In genomic region chr1:167661123-167661522, GRCm38 (mm10) we compare ENCODE assay signal across 8 mouse cellular contexts. TPM values are rescaled to one million over a fixed set of nuclear protein-coding genes. Genes with fewer than 3 reads are reported as not detected.
DNase-seq lines count a peak whose midpoint lies in the region; ATAC-seq lines count a peak whose summit lies in the region.

No protein-coding gene starts in this region.

- peaks cover 7% of the 10 kb centered on the region for H3K4me1 ChIP-seq in intestine, embryonic 15.5 days (replicated peaks)
- peaks cover 3% of the 10 kb centered on the region; the same call in 1 of the 2 replicates for H3K4me1 ChIP-seq in neural tube, embryonic 14.5 days (ENCODE audit: control insufficient read depth, insufficient read depth, low read length)

- DNase-seq in adrenal gland, adult 18-20 months (ENCODE audit: low spot score in 2 of 2), result peak; percentile 14 to 31
- no peak for DNase-seq in adrenal gland, adult (ENCODE audit: inconsistent age in 2 of 2, low spot score in 1 of 2)
- peak; percentile 69 for DNase-seq in 3134 (ENCODE audit: extremely low read depth, insufficient read length, low spot score)
- peak; percentile 95 for DNase-seq in heart, adult 11 months
- no peak for DNase-seq in right cerebral cortex, postnatal 4 days
- no peak for DNase-seq in layer of hippocampus, postnatal 10 days (ENCODE audit: low spot score in 2 of 2)

- 1% methylated on average over 19 of the region's 19 CpGs for WGBS in intestine, embryonic 15.5 days
- 1% methylated on average over 19 of the region's 19 CpGs for WGBS in neural tube, embryonic 14.5 days

- peak overlapping the region; percentile 15 for H3K4me3 ChIP-seq in intestine, embryonic 15.5 days (replicated peaks)
- H3K4me3 ChIP-seq in neural tube, embryonic 14.5 days (ENCODE audit: low read depth, low read length), result peak overlapping the region; percentile 21; the same call in 1 of the 2 replicates

- peak; percentile 49; the same call in 1 of the 2 replicates for ATAC-seq in intestine, embryonic 15.5 days
- peak; percentile 89 for ATAC-seq in neural tube, embryonic 14.5 days (ENCODE audit: low read depth)

- H3K36me3 ChIP-seq in intestine, embryonic 15.5 days, result no peaks in the 10 kb centered on the region
- no peaks in the 10 kb centered on the region for H3K36me3 ChIP-seq in neural tube, embryonic 14.5 days (ENCODE audit: control insufficient read depth, insufficient read depth, low read length)

- no peaks in the 10 kb centered on the region for H3K9me3 ChIP-seq in intestine, embryonic 15.5 days
- H3K9me3 ChIP-seq in neural tube, embryonic 14.5 days (ENCODE audit: control insufficient read depth, low read length), result no peaks in the 10 kb centered on the region

- peaks cover 35% of the 10 kb centered on the region for H3K27me3 ChIP-seq in intestine, embryonic 15.5 days (replicated peaks)
- peaks cover 5% of the 10 kb centered on the region for H3K27me3 ChIP-seq in neural tube, embryonic 14.5 days (ENCODE audit: control insufficient read depth, insufficient read depth, low read length)

- H3K9ac ChIP-seq in intestine, embryonic 15.5 days, result 0 out of 2 replicates have a peak overlapping the region, but pooled peaks have one; percentile 18
- no peak overlapping the region for H3K9ac ChIP-seq in neural tube, embryonic 14.5 days (replicated peaks; ENCODE audit: low read depth, low read length)

- H3K4me2 ChIP-seq in intestine, embryonic 15.5 days (replicated peaks), result peak overlapping the region; percentile 49
- peak overlapping the region; percentile 47 for H3K4me2 ChIP-seq in neural tube, embryonic 14.5 days (ENCODE audit: low read depth, low read length)

- H3K27ac ChIP-seq in intestine, embryonic 15.5 days, result no peak overlapping the region
- H3K27ac ChIP-seq in neural tube, embryonic 14.5 days (ENCODE audit: low read depth, low read length), result no peak overlapping the region; the same call in 1 of the 2 replicates

RNA-seq across cellular contexts. Expression of gene Lmx1a, which starts 27.9 kb away (rescaled TPM):
- not detected for total RNA-seq in adrenal gland, adult 18-20 months (2021)
- 0.42 and 0.44 TPM in 2 replicates for polyA plus RNA-seq in intestine, embryonic 15.5 days (2015; fragmentation: Nextera tagmentation; extraction: Ambion mirVana)
- 0.25 and 0.55 TPM in 2 replicates for polyA plus RNA-seq in neural tube, embryonic 14.5 days (2014; fragmentation: Nextera tagmentation; extraction: Ambion mirVana)
- under 1 TPM; 0.22 to 0.71 TPM for total RNA-seq in layer of hippocampus, postnatal 10 days (2021)

Comparison
In these comparisons a context has a peak if more than half of its experiments do, and no peak if none do; other contexts are left out.
1. DNase-seq: peak in adrenal gland, adult 18-20 months (2 of 2), 3134 (single experiment) and heart, adult 11 months (single experiment); none in adrenal gland, adult (0 of 2), right cerebral cortex, postnatal 4 days (single experiment) and layer of hippocampus, postnatal 10 days (0 of 2).